Mouse (Mus musculus): ENCODE results near the gene Prkn.

Prkn gene

GRCm38 (mm10) chr17:11737905-11738304 is 897.7 kb downstream of the Prkn start:
- no peak for DNase-seq (ENCODE audit: extremely low spot score)

GRCm38 (mm10) chr17:11740716-11741115 is 900.5 kb downstream of the Prkn start:
- no peak for DNase-seq (ENCODE audit: extremely low spot score)

- DNase-seq (ENCODE audit: extremely low spot score) = no peak
Measured at GRCm38 (mm10) chr17:11741161-11741560, 901.0 kb downstream of the Prkn start.

GRCm38 (mm10) chr17:11751251-11751650 is 911.1 kb downstream of the Prkn start:
- DNase-seq (ENCODE audit: extremely low spot score) = no peak

GRCm38 (mm10) chr17:11752686-11753085 is 912.5 kb downstream of the Prkn start:
- no peak for DNase-seq (ENCODE audit: extremely low spot score)

- no peak for DNase-seq (ENCODE audit: extremely low spot score)
Measured at GRCm38 (mm10) chr17:11765117-11765516, 924.9 kb downstream of the Prkn start.

- no peak for DNase-seq (ENCODE audit: extremely low spot score)
Measured at GRCm38 (mm10) chr17:11765581-11765980, 925.4 kb downstream of the Prkn start.

GRCm38 (mm10) chr17:11767301-11767700 is 927.1 kb downstream of the Prkn start:
- no peak for DNase-seq (ENCODE audit: extremely low spot score)

- no peak for DNase-seq (ENCODE audit: extremely low spot score)
Measured at GRCm38 (mm10) chr17:11768345-11768744, 928.2 kb downstream of the Prkn start.

- no peak for DNase-seq (ENCODE audit: extremely low spot score)
Measured at GRCm38 (mm10) chr17:11768971-11769370, 928.8 kb downstream of the Prkn start.

GRCm38 (mm10) chr17:11769513-11769912 is 929.3 kb downstream of the Prkn start:
- DNase-seq (ENCODE audit: extremely low spot score) = no peak

- DNase-seq (ENCODE audit: extremely low spot score) = no peak
Measured at GRCm38 (mm10) chr17:11779547-11779946, 939.4 kb downstream of the Prkn start.

GRCm38 (mm10) chr17:11780005-11780404 is 939.8 kb downstream of the Prkn start:
- no peak for DNase-seq (ENCODE audit: extremely low spot score)

GRCm38 (mm10) chr17:11780805-11781481 is 940.8 kb downstream of the Prkn start:
- peak; percentile 5 for DNase-seq (ENCODE audit: extremely low spot score)

GRCm38 (mm10) chr17:11788270-11788936 is 948.2 kb downstream of the Prkn start:
- no peak for DNase-seq (ENCODE audit: extremely low spot score)

- no peak for DNase-seq (ENCODE audit: extremely low spot score)
Measured at GRCm38 (mm10) chr17:11795979-11796378, 955.8 kb downstream of the Prkn start.

- DNase-seq (ENCODE audit: extremely low spot score) = no peak
Measured at GRCm38 (mm10) chr17:11801226-11801625, 961.0 kb downstream of the Prkn start.

GRCm38 (mm10) chr17:11807280-11807679 is 967.1 kb downstream of the Prkn start:
- DNase-seq (ENCODE audit: extremely low spot score) = no peak

- DNase-seq (ENCODE audit: extremely low spot score) = no peak
Measured at GRCm38 (mm10) chr17:11817886-11818285, 977.7 kb downstream of the Prkn start.

- DNase-seq (ENCODE audit: extremely low spot score) = no peak
Measured at GRCm38 (mm10) chr17:11819506-11819905, 979.3 kb downstream of the Prkn start.

GRCm38 (mm10) chr17:11820757-11821156 is 980.6 kb downstream of the Prkn start:
- DNase-seq (ENCODE audit: extremely low spot score) = no peak

GRCm38 (mm10) chr17:11829501-11829900 is 989.3 kb downstream of the Prkn start:
- DNase-seq (ENCODE audit: extremely low spot score) = no peak

GRCm38 (mm10) chr17:11837121-11837520 is 996.9 kb downstream of the Prkn start:
- no peak for DNase-seq (ENCODE audit: extremely low spot score)

All from embryo, embryonic 9.5 days (tissue).